Mouse (Mus musculus): Measurements from ENCODE around the gene Eps8l3. TPM values are rescaled to one million over a fixed set of nuclear protein-coding genes. Genes with fewer than 3 reads are reported as not detected.
"Not testable (repeated sequence)": the region's sequence is repeated elsewhere in the genome, so short reads cannot be mapped to it uniquely, and the experiment has no call there.

The Eps8l3 gene
- polyA plus RNA-seq, 1 experiment = not detected

GRCm38 (mm10) chr3:107865364-107866091 lies 11.5 kb upstream of the Eps8l3 start:
- no peaks in the 10 kb centered on the region for H3K4me1 ChIP-seq (ENCODE audit: control insufficient read depth, insufficient read depth, insufficient read length, low read length)
- H3K4me3 ChIP-seq (ENCODE audit: insufficient read depth, low read depth, low read length) = no peak overlapping the region
- H3K27ac ChIP-seq (replicated peaks; ENCODE audit: low read depth, low read length) = no peak overlapping the region

DNA sequence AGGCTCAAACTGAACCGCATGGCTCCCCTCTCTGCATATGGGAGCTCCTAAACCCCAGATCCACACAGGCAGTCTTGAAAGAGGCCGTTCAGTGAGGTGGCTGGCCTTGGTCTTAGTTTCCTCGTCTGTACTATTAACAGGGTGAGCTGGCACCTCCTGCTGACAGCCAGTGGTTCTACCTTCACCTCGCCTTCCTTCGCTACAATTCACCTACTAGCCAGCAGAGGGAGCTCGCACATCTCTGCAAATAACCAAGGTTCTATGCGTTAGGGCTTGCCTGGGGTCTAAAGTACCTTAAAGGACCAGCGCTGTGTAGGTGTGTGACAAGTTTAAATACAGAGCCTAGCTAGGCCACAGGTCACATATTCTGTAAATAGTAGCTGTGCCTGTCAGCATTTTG lies 9.9 kb upstream of the Eps8l3 start:
- H3K27ac ChIP-seq (replicated peaks; ENCODE audit: low read depth, low read length) = no peak overlapping the region
- no peak overlapping the region for H3K4me3 ChIP-seq (ENCODE audit: insufficient read depth, low read depth, low read length)
- H3K4me1 ChIP-seq (ENCODE audit: control insufficient read depth, insufficient read depth, insufficient read length, low read length) = no peaks in the 10 kb centered on the region

GRCm38 (mm10) chr3:107868452-107868851 lies 8.6 kb upstream of the Eps8l3 start:
- no peak overlapping the region for H3K4me3 ChIP-seq (ENCODE audit: insufficient read depth, low read depth, low read length)
- no peaks in the 10 kb centered on the region for H3K4me1 ChIP-seq (ENCODE audit: control insufficient read depth, insufficient read depth, insufficient read length, low read length)
- no peak overlapping the region for H3K27ac ChIP-seq (replicated peaks; ENCODE audit: low read depth, low read length)

DNA sequence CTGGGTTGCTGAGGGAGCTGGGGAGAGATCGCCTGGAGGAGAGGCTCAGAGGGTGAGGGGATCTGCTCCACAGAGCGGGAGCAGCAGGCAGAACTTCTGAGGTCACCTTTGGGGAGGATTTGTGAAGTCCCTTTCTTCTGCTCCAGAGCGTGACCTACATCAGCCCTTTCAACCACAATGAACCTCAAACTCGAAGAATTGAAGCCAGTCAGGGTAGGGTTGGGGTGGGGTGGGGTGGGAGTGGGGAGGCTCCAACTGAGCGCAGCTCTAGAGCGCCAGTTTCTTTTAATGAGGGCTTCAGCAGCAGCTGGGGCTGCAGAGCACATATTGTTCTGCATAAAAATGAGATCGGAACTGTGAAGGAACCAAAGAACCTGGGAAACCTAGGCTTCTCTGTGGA lies 7.9 kb upstream of the Eps8l3 start:
- H3K4me1 ChIP-seq (ENCODE audit: control insufficient read depth, insufficient read depth, insufficient read length, low read length) = no peaks in the 10 kb centered on the region
- no peak overlapping the region for H3K4me3 ChIP-seq (ENCODE audit: insufficient read depth, low read depth, low read length)
- no peak overlapping the region for H3K27ac ChIP-seq (replicated peaks; ENCODE audit: low read depth, low read length)

- Histone ChIP-seq H3K4me1 (ENCODE audit: control insufficient read depth, insufficient read depth, insufficient read length, low read length) (no peaks in the 10 kb centered on the region), H3K27ac (replicated peaks; ENCODE audit: low read depth, low read length) (no peak overlapping the region), H3K4me3 (ENCODE audit: insufficient read depth, low read depth, low read length) (no peak overlapping the region)
These were observed 7.1 kb upstream of the Eps8l3 start for GRCm38 (mm10) chr3:107869925-107870324.

DNA sequence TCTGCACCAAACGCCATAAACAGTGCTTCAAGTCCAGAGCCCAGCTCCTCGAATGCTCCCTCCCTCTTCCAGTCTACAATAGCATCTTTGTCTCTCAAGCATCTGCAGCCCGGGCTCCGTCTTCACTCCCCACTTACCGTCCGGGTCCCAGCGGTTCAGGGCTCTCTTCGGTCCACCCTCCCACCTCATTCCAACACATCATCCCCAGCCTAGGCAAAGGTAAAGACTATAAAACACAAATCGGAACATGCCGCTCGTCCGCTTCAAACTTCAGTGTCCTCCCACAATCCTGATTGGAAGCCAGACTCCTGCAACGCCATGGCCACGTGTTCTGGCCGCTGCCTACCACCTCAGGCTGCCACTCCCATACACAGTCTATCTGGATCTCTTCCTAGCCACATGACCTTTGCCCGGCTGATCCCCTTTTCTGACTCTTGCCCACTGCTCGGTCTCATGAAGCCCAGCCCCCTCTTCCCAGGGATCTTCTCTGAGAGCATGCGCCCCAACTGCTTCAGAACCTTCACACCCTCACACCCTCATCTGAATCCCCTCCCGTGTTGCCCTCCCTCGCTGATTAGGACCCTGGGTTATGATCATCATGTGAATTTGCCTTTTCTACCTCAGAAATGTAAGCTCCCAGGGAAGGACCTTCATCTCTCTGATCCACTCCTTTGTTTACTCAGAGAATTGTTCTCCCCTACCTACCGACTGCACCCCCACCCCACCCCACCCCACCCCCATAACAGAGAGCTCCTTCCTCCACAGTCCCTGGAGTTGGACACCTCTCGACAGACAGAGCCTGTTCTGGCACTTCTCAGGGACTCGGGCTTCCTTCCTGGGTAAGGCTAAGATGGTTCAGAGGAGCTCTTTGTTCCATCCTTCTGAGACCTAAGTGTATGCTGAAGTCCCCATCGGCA lies 3.4 kb upstream of the Eps8l3 start:
- Histone ChIP-seq H3K27ac (replicated peaks; ENCODE audit: low read depth, low read length) (no peak overlapping the region), H3K4me1 (ENCODE audit: control insufficient read depth, insufficient read depth, insufficient read length, low read length) (no peaks in the 10 kb centered on the region), H3K4me3 (ENCODE audit: insufficient read depth, low read depth, low read length) (no peak overlapping the region)

DNA sequence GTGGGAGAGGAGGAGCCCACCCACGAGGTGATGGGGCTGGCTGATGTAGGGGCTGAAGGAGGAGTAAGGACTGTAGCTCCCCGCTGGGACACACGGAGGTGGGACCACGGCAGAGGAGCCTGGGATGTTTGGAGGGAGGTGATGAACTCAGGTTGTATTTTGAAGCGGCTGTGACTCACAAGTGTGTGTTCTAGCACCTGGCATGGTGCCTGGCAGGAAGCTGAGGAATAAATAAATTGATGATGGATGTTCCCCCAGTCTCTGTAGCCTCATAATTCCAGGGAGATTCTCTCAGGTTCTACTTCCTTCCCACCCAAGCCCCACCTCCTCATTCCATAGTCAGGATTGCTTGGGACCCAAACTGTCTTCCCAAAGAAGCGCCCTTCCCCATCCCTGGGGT lies 1.8 kb upstream of the Eps8l3 start:
- no peak overlapping the region for H3K4me3 ChIP-seq (ENCODE audit: insufficient read depth, low read depth, low read length)
- no peak overlapping the region for H3K27ac ChIP-seq (replicated peaks; ENCODE audit: low read depth, low read length)
- no peaks in the 10 kb centered on the region for H3K4me1 ChIP-seq (ENCODE audit: control insufficient read depth, insufficient read depth, insufficient read length, low read length)

- no peak overlapping the region for H3K4me3 ChIP-seq (ENCODE audit: insufficient read depth, low read depth, low read length)
- H3K4me1 ChIP-seq (ENCODE audit: control insufficient read depth, insufficient read depth, insufficient read length, low read length) = no peaks in the 10 kb centered on the region
- H3K27ac ChIP-seq (replicated peaks; ENCODE audit: low read depth, low read length) = no peak overlapping the region
These were observed 1.0 kb downstream of the Eps8l3 start for GRCm38 (mm10) chr3:107877747-107878736.

DNA sequence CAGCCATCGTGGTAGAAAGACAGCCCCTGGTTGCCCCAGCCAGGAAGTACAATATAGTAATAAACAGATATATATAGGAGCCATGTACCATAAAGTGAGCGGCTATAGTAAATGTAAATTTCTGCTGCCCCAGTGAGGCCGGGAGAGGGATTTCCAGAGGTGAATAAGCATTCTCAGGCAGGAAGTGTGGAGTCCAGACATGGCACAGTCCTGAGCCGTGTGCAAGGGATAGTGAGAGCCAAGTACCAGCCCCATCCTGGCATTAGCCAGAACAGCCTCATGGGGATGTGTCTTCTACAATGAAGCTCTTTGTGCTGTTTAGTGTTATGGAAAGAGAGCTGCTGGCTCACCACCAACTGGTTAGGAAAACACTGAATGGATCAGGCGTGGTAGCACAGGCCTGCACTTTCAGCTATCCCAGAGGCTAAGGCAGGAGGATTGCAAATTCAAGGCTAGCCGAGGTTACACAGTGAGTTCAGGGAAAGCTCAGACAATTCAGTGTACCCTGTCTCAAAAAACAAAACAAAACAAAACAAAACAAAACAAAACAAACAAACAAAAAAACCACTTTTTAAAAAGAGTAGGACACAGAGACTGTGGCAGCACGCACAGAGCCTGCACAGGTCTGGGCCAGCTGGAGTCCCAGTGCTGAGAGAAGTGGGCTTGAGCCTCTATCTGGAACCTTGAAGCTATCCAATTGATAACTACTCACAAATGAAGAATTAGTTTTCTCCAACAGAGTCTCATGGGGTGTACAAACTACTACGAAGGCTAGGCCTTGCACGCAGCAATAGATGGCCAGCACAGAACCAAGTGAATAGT lies 10.9 kb downstream of the Eps8l3 start:
- Histone ChIP-seq H3K4me3 (ENCODE audit: insufficient read depth, low read depth, low read length) (no peak overlapping the region), H3K27ac (replicated peaks; ENCODE audit: low read depth, low read length) (no peak overlapping the region), H3K4me1 (ENCODE audit: control insufficient read depth, insufficient read depth, insufficient read length, low read length) (no peaks in the 10 kb centered on the region)

- not testable (repeated sequence) for H3K4me3 ChIP-seq (ENCODE audit: insufficient read depth, low read depth, low read length); H3K27ac ChIP-seq (replicated peaks; ENCODE audit: low read depth, low read length); H3K4me1 ChIP-seq (ENCODE audit: control insufficient read depth, insufficient read depth, insufficient read length, low read length)
These were observed 12.2 kb downstream of the Eps8l3 start for GRCm38 (mm10) chr3:107889236-107889635.

GRCm38 (mm10) chr3:107895194-107895719 lies 18.2 kb downstream of the Eps8l3 start:
- Histone ChIP-seq H3K27ac (replicated peaks; ENCODE audit: low read depth, low read length) (no peak overlapping the region), H3K4me3 (ENCODE audit: insufficient read depth, low read depth, low read length) (peak overlapping the region; percentile 57), H3K4me1 (ENCODE audit: control insufficient read depth, insufficient read depth, insufficient read length, low read length) (peaks cover 3% of the 10 kb centered on the region)

- Histone ChIP-seq H3K4me1 (ENCODE audit: control insufficient read depth, insufficient read depth, insufficient read length, low read length) (peaks cover 3% of the 10 kb centered on the region), H3K27ac (replicated peaks; ENCODE audit: low read depth, low read length) (no peak within 1 kb of the TSS), H3K4me3 (ENCODE audit: insufficient read depth, low read depth, low read length) (peak within 1 kb of the TSS; percentile 57)
These were observed 18.9 kb downstream of the Eps8l3 start, which contains the start of gene Gstm5 for GRCm38 (mm10) chr3:107895720-107896569. Gene Gstm5 (plus strand): TSS chr3:107895821.

DNA sequence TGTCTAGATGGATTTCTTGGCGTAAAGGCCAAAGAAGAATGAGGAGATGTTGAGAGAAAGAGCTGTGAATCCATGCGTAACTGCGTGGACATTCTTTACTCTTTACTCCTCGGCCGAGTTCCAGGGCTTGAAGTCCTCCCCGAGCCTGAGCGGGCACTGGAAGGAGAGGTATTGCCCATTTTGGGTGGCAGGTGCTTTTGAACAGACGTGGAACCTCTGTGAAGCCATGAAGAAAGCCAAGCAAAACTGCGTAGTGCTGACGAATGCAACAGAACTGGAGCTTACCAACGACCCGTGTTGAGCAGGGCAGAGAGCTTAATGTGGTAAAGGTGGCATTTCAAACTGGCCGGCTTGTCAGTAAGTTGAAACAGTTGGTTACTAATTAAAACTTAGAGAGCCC lies 21.7 kb downstream of the Eps8l3 start:
- H3K27ac ChIP-seq (replicated peaks; ENCODE audit: low read depth, low read length) = no peak overlapping the region
- H3K4me3 ChIP-seq (ENCODE audit: insufficient read depth, low read depth, low read length) = no peak overlapping the region
- peaks cover 3% of the 10 kb centered on the region for H3K4me1 ChIP-seq (ENCODE audit: control insufficient read depth, insufficient read depth, insufficient read length, low read length)

All from brown adipose tissue, adult 24 weeks (tissue).